Mouse (Mus musculus) hindbrain, embryonic 12.5 days (tissue): ENCODE measurements around the gene Hapln4. TPM values are rescaled to one million over a fixed set of nuclear protein-coding genes. Genes with fewer than 3 reads are reported as not detected.

Experiments used
- ATAC-seq: fragments of 200-750 bp; cut with Nextera tagmentation; 2 replicates; pipeline ENCODE4 v1.8.0; 2017; ENCODE audit warnings: moderate TSS enrichment; ENCODE audit not compliant: low FRiP score
- H3K27ac ChIP-seq: fragments of 300-500 bp; sonication (generic); 2 replicates; pipeline ENCODE4 v1.5.1; 2016; ENCODE audit warnings: mild to moderate bottlenecking
- H3K27me3 ChIP-seq: fragments of 300-500 bp; sonication (generic); 2 replicates; pipeline ENCODE4 v1.6.1; 2016; ENCODE audit warnings: mild to moderate bottlenecking
- H3K36me3 ChIP-seq: fragments of 300-500 bp; sonication (generic); 2 replicates; pipeline ENCODE4 v1.6.1; 2016; ENCODE audit warnings: mild to moderate bottlenecking
- H3K4me1 ChIP-seq: fragments of 300-500 bp; sonication (generic); 2 replicates; pipeline ENCODE4 v1.6.1; 2016
- H3K4me2 ChIP-seq: fragments of 300-500 bp; sonication (generic); replicated peaks from 2 replicates; pipeline ENCODE4 v1.6.1; 2016; ENCODE audit warnings: mild to moderate bottlenecking
- H3K4me3 ChIP-seq: fragments of 300-500 bp; sonication (generic); 2 replicates; pipeline ENCODE4 v1.5.1; 2016; ENCODE audit warnings: mild to moderate bottlenecking
- H3K9ac ChIP-seq: fragments of 300-500 bp; sonication (generic); 2 replicates; pipeline ENCODE4 v1.6.1; 2016; ENCODE audit warnings: mild to moderate bottlenecking, moderate library complexity
- H3K9me3 ChIP-seq: fragments of 300-500 bp; sonication (generic); replicated peaks from 2 replicates; pipeline ENCODE4 v1.6.1; 2016; ENCODE audit warnings: mild to moderate bottlenecking
- WGBS: fragments of 180-500 bp; shearing (Covaris S2); methylation state at CpG from one replicate; pipeline ENCODE4 v1.1.7; 2016; 5-methylcytosine and 5-hydroxymethylcytosine counted together
- microRNA-seq: library from miRNA; unstranded; fragments of <30 nt; microRNA quantifications from one replicate; pipeline ENCODE4, GENCODE M21; 2017
- polyA plus RNA-seq: library from polyadenylated mRNA; unstranded; fragments of >200 nt; fragmentation: Nextera tagmentation; extraction: Ambion mirVana; gene quantifications from 2 replicates; pipeline ENCODE4 v1.2.1, GENCODE M21; 2016

Gene Hapln4
- polyA plus RNA-seq, 1 experiment from 2014 or later: 0.81 TPM

DNA sequence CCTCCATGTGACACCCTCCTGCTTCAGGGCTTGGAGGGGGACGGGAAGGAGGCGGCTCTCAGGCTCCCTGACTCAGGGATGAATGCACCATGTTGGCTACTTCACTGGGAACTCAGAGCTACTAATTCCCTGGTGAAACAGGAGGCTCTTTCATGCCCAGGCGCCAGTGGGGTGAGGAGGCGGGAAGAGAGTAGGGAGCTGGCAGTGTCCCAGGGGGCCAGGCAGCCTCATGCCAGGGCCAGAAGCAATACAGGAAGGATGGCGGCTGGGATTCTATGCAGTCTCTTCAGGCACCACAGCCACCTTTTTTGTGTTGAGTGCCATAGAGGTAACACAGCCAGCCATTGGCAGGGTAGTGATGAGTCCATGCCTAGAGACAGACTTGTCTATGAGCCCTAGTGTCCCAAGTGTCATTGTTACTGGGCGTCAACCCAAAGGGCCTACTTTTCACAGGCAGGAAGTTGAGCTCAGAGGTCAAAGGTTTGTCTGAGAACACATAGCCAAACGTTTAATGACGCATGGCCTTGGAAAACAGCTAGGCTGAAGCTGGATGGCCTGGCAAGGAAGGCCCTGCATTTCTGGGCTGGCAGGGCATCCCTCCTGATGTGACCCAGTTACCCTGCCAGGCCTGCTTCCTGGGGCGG, 46.2 kb downstream of the Hapln4 start:
- Histone ChIP-seq H3K36me3 (peaks cover 22% of the 10 kb centered on the region), H3K4me3 (no peak overlapping the region), H3K4me2 (no peak overlapping the region), H3K27me3 (peaks cover 3% of the 10 kb centered on the region), H3K27ac (no peak overlapping the region), H3K9me3 (no peaks in the 10 kb centered on the region), H3K9ac (no peak overlapping the region), H3K4me1 (peaks cover 11% of the 10 kb centered on the region)
- 71% methylated on average over 9 of the region's 9 CpGs for WGBS
- ATAC-seq: 0 out of 2 replicates have a peak, but pooled peaks have one; percentile 24

DNA sequence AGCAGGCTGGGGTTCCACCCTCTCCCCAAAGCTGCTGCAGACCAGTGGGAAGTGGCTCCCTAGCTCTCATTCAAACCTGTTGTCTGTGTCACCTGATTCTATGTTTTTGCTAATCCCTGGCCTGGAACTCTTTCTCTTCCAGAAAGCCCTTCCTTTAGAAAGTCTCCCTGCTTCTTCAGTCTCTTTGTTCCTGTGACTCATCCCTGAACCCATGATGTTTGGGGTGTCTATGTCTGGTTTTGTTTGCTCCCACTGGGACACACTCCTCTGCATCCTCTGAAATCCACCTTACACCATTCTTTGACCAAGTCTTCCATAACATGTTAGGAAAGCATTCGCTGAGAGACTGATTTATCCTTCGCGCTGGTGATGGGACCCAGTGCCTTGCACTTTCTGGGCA, 46.8 kb downstream of the Hapln4 start:
- ATAC-seq: no peak
- Histone ChIP-seq H3K4me2 (no peak overlapping the region), H3K27ac (no peak overlapping the region), H3K4me1 (peaks cover 11% of the 10 kb centered on the region), H3K27me3 (no peaks in the 10 kb centered on the region; the same call in 1 of the 2 replicates), H3K4me3 (no peak overlapping the region), H3K9ac (no peak overlapping the region), H3K9me3 (no peaks in the 10 kb centered on the region), H3K36me3 (peaks cover 28% of the 10 kb centered on the region)
- 78% methylated on average over 3 of the region's 3 CpGs for WGBS

DNA sequence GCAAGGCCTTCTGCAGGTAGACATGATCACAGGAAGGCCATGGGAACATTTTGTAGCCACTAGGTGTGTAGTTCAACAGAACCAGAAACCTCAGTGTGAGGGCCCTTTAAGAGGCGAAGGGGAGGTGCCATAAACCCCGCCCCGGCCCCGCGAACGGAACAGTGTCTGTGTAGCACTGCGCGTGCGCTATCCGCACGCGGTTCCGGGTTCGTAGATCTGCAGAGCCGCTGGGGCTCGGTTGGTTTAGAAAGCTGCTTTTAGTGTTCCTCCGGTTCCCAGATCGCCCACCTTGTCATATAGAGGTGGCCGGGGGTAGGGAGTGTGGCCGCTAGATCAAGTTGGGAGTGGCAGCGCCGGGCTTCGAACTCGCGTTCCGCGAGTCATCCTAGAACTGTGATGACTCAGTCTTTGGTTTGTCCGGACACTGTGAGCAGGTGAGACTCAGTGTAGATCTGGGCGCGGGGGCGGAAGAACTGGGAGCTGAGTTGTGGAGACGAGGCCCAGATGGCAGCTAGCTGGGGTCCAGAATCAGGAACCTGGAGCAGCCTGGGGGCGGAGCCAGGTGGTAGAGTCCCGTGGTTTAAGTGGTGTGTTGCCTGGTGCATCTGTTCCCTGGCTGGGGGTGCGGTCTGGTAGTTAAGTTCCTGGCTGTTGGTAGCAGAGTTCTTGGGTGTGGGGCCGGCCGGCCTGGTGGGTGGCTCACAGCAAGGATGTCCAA, 48.1 kb downstream of the Hapln4 start, which contains the start of gene Nr2c2ap:
Nr2c2ap (plus strand) TSS at position 168 of the 718 bp plus-strand sequence.
- no peaks in the 10 kb centered on the region for H3K9me3 ChIP-seq
- H3K4me2 ChIP-seq: peak within 1 kb of the TSS; percentile 66
- H3K27me3 ChIP-seq: no peaks in the 10 kb centered on the region
- peaks cover 11% of the 10 kb centered on the region for H3K4me1 ChIP-seq
- peak; percentile 87 for ATAC-seq
- H3K36me3 ChIP-seq: peaks cover 41% of the 10 kb centered on the region
- H3K27ac ChIP-seq: no peak within 1 kb of the TSS
- WGBS: 2% methylated on average over 37 of the region's 37 CpGs
- peak within 1 kb of the TSS; percentile 65 for H3K4me3 ChIP-seq
- H3K9ac ChIP-seq: peak within 1 kb of the TSS; percentile 59

DNA sequence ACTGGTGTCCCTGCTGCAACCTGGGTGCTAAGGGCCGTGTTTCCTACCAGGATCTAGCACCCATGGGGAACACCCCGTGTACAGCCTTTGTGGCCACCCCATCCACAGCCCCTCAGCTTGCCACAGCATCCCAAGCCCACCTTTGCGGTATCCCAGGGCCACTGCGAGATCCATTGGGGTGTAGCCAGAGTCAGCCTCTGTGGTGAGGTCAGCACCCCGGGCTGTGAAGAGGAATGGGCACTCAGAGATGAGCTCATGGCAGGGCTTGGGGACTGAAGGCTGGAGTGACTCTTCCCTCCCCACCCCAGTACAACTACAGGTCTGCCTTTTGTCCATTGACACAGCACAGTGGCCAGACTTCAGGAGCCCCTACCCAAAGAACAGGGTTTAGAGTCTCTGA, 50.8 kb downstream of the Hapln4 start:
- 94% methylated on average over 5 of the region's 5 CpGs for WGBS
- no peak overlapping the region for H3K4me2 ChIP-seq
- peaks cover 46% of the 10 kb centered on the region for H3K36me3 ChIP-seq
- peaks cover 20% of the 10 kb centered on the region for H3K4me1 ChIP-seq
- no peak for ATAC-seq
- no peak overlapping the region for H3K4me3 ChIP-seq
- no peak overlapping the region for H3K9ac ChIP-seq
- no peaks in the 10 kb centered on the region for H3K9me3 ChIP-seq
- H3K27ac ChIP-seq: no peak overlapping the region
- H3K27me3 ChIP-seq: no peaks in the 10 kb centered on the region

DNA sequence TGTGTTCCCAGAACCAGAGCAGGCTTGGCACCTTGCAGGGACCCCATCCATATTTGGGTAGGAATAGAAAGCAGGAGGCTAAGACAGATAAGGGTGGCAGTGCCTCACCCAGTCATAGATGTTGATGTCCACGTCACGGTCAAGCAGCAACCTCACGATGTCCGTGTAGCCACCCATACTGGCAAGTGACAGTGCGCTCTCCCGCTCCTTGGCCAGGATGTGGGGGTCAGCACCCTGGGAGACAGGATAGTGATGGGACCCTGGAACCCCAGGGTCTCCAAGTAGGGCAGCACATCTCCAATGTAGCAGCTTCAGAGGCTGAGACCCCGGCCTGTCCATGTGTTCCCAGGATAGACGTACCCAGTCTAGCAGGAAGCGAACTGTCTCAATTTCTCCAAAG, 51.7 kb downstream of the Hapln4 start:
- Histone ChIP-seq H3K4me2 (no peak overlapping the region), H3K9me3 (no peaks in the 10 kb centered on the region), H3K4me3 (no peak overlapping the region), H3K9ac (no peak overlapping the region), H3K4me1 (peaks cover 20% of the 10 kb centered on the region), H3K27me3 (no peaks in the 10 kb centered on the region), H3K36me3 (peaks cover 46% of the 10 kb centered on the region), H3K27ac (no peak overlapping the region)
- WGBS: 96% methylated on average over 9 of the region's 9 CpGs
- ATAC-seq: no peak

DNA sequence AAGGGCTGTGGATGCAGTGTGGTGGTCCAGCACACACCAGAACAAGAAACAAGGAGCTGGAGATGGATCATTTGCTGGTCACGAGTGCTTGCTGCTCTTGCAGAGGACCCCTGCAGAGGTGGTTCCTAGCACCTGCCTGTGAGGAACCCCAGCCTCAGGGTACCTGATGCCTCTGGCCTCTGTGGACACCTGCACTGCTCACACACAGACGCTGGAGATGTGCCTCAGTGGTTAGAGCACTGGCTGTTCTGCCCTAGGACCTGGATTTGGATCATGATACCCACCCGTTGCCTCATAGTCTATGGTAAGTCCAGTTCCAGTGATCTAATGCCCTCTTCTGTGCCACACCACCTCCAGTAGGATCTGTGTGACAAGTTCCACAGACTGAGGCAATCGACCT, 53.3 kb downstream of the Hapln4 start:
- Histone ChIP-seq H3K27me3 (no peaks in the 10 kb centered on the region), H3K36me3 (peaks cover 46% of the 10 kb centered on the region), H3K27ac (no peak overlapping the region), H3K4me3 (no peak overlapping the region), H3K9me3 (no peaks in the 10 kb centered on the region), H3K4me2 (no peak overlapping the region), H3K4me1 (peaks cover 27% of the 10 kb centered on the region), H3K9ac (no peak overlapping the region)
- no peak for ATAC-seq
- WGBS: 91% methylated on average over 4 of the region's 4 CpGs

DNA sequence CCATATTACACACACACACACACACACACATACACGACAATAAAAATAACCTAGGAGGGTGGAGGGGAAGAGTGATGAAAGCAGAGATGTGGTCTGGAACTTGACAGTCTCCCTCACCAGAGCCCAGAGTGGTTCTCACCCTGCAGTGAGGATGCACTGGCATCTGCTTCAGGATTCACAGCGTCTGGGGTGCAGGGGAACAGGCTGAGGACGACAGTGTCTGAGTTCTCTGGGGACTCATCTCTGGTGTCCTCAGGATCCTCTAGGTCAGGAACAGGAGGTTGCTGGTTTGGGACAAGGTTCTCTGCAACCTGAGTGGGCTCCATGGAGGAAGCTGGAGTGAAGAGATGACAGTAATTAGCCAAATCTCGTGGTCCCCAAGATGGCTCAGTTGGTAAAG, 54.6 kb downstream of the Hapln4 start:
- ATAC-seq: no peak
- peaks cover 21% of the 10 kb centered on the region for H3K4me1 ChIP-seq
- H3K27ac ChIP-seq: no peak overlapping the region
- H3K9me3 ChIP-seq: no peaks in the 10 kb centered on the region
- peaks cover 50% of the 10 kb centered on the region for H3K36me3 ChIP-seq
- 79% methylated on average over 4 of the region's 4 CpGs for WGBS
- peak overlapping the region; percentile 83 for H3K4me2 ChIP-seq
- peak overlapping the region; percentile 73 for H3K4me3 ChIP-seq
- H3K27me3 ChIP-seq: no peaks in the 10 kb centered on the region
- H3K9ac ChIP-seq: peak overlapping the region; percentile 41

DNA sequence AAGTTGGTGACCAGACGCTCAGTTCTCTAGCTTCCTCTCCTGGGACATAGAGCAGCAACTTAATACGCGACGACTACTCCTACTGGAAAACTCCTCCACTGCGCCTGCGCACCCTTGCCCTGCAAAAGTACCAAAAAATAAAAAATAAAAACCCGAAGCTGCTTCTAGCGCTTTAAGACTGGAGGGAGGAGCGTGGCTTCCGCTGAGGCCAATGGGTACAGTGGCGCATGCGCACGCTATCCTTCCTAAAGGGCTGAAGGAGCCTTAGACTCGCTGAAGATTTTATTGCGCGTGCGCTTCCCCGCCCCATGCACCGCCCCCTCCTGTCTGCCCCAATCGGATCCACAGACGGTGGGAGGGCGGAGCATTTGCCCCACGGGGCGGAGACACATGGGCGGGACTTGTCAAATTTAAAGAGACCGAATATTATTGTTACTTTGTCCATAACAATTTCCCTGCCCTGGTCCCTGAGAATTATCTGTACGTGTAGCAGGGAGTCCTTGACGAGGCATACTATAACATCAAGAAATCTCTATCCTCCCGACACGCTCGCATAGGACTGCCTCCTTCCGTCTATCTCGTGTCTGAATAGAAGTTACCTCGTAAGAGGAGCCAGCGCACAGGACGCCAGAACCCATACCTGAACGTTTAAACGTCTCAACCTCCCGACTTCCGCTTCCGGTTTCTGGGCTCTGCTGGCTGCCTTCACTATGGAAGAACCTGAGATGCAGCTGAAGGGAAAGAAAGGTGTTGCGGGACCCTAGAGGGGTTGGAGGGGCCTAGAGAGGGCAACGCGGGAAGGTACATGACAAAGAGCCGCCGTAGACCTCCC, 56.0 kb downstream of the Hapln4 start, which contains the start of the genes Rfxank, Borcs8 and Mef2b:
Rfxank (minus strand) TSS at position 129 of the 832 bp plus-strand sequence.
Borcs8 (plus strand) TSS at position 474 of the 832 bp plus-strand sequence.
Mef2b (plus strand) TSS at position 686 of the 832 bp plus-strand sequence.
- Histone ChIP-seq H3K4me1 (peaks cover 21% of the 10 kb centered on the region), H3K27ac (peak within 1 kb of the TSS; percentile 85), H3K9ac (peak within 1 kb of the TSS; percentile 79), H3K4me3 (peak within 1 kb of the TSS; percentile 73), H3K4me2 (peak within 1 kb of the TSS; percentile 83), H3K36me3 (peaks cover 49% of the 10 kb centered on the region), H3K27me3 (no peaks in the 10 kb centered on the region), H3K9me3 (no peaks in the 10 kb centered on the region)
- peak; percentile 98 for ATAC-seq
- under 1% methylated on average over 46 of the region's 46 CpGs for WGBS

DNA sequence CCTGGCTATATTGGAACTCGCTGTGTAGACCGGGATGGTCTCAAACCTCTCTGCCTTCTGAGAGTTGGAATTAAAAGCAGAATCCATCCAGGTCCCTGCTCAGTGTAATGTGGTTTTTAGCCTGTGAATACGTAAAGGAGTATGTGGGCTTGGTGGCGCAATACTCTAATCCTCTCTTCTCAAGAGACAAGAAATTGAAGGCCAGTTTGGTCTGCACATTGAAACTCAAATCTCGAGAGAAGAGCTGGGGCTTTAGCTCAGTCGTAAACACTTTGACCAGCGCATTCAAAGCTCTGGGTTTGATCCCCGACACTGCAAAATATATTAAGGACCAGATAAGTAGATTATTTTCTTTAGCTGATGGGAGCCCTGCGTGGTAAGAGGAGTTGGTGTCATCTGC, 56.7 kb downstream of the Hapln4 start:
- Histone ChIP-seq H3K4me3 (peak overlapping the region; percentile 73), H3K4me2 (peak overlapping the region; percentile 83), H3K4me1 (peaks cover 21% of the 10 kb centered on the region), H3K9me3 (no peaks in the 10 kb centered on the region), H3K9ac (peak overlapping the region; percentile 79), H3K27me3 (no peaks in the 10 kb centered on the region), H3K27ac (peak overlapping the region; percentile 85), H3K36me3 (peaks cover 49% of the 10 kb centered on the region)
- WGBS: 16% methylated on average over 9 of the region's 9 CpGs
- no peak for ATAC-seq

Small RNAs within 50 kb of the gene (microRNA-seq; reads per million reads assigned to microRNA genes)
- 1.1 reads per million for gene Mir7066

Other genes starting within 250 kb of the Hapln4 start
- gene Cilp2, start 195.8 kb upstream of the Hapln4 start, polyA plus RNA-seq: 1.2 and 1.5 TPM in 2 replicates
- 4.1 and 4.7 TPM in 2 replicates for gene Tssk6, start 181.3 kb upstream of the Hapln4 start, polyA plus RNA-seq
- 160 and 167 TPM in 2 replicates for gene Ndufa13, start 180.9 kb upstream of the Hapln4 start, polyA plus RNA-seq
- gene Yjefn3, start 180.7 kb upstream of the Hapln4 start, polyA plus RNA-seq: 10.1 and 12.4 TPM in 2 replicates
- 53.1 and 54.8 TPM in 2 replicates for gene Gatad2a, start 87.1 kb upstream of the Hapln4 start, polyA plus RNA-seq
- 73.5 and 76.0 TPM in 2 replicates for gene Mau2, start 40.7 kb upstream of the Hapln4 start, polyA plus RNA-seq
- 53.7 and 56.0 TPM in 2 replicates for gene Sugp1, start 40.6 kb upstream of the Hapln4 start, polyA plus RNA-seq
- gene Tm6sf2, start 10.5 kb upstream of the Hapln4 start, polyA plus RNA-seq: 1.0 and 2.2 TPM in 2 replicates
- 92.0 and 107 TPM in 2 replicates for gene Ncan, start 37.4 kb downstream of the Hapln4 start, polyA plus RNA-seq
- 24.7 and 27.2 TPM in 2 replicates for gene Nr2c2ap, start 47.9 kb downstream of the Hapln4 start, polyA plus RNA-seq
- gene Rfxank, start 55.7 kb downstream of the Hapln4 start, polyA plus RNA-seq: 17.0 and 21.0 TPM in 2 replicates
- 38.2 and 42.1 TPM in 2 replicates for gene Borcs8, start 56.0 kb downstream of the Hapln4 start, polyA plus RNA-seq
- gene Mef2b, start 56.3 kb downstream of the Hapln4 start, polyA plus RNA-seq: 0.32 and 0.70 TPM in 2 replicates
- gene Tmem161a, start 88.9 kb downstream of the Hapln4 start, polyA plus RNA-seq: 43.9 and 47.9 TPM in 2 replicates
- 4.3 and 5.3 TPM in 2 replicates for gene Slc25a42, start 128.8 kb downstream of the Hapln4 start, polyA plus RNA-seq
- gene Sugp2, start 150.8 kb downstream of the Hapln4 start, polyA plus RNA-seq: 72.0 and 75.8 TPM in 2 replicates
- gene Armc6, start 151.0 kb downstream of the Hapln4 start, polyA plus RNA-seq: 48.4 and 49.2 TPM in 2 replicates
- 80.7 and 81.1 TPM in 2 replicates for gene Homer3, start 199.4 kb downstream of the Hapln4 start, polyA plus RNA-seq
- gene Ddx49, start 219.0 kb downstream of the Hapln4 start, polyA plus RNA-seq: 49.9 and 50.8 TPM in 2 replicates
- 216 and 260 TPM in 2 replicates for gene Cope, start 219.1 kb downstream of the Hapln4 start, polyA plus RNA-seq
- gene Cers1, start 232.3 kb downstream of the Hapln4 start, polyA plus RNA-seq: 16.3 and 17.8 TPM in 2 replicates
- gene Gdf1, start 246.4 kb downstream of the Hapln4 start, polyA plus RNA-seq: 2.2 and 4.4 TPM in 2 replicates